Mouse (Mus musculus) gonadal fat pad, adult 2 months (tissue): ENCODE data around the gene 1700028K03Rik. TPM values are rescaled to one million over a fixed set of nuclear protein-coding genes. Genes with fewer than 3 reads are reported as not detected.

Experiments
- DNase-seq: peaks from one replicate; pipeline ENCODE4 v3.0.0-alpha.2; 2012; ENCODE audit warnings: low read depth
- polyA plus RNA-seq: library from polyadenylated mRNA; depleted of rRNA; stranded (reverse); fragments of >200 nt; gene quantifications from 2 replicates; pipeline ENCODE4 v1.2.3, GENCODE M21; 2012; rRNA removed

The 1700028K03Rik gene
- 0.09 TPM in 1 of 2 replicates, not detected in the other for polyA plus RNA-seq

DNA sequence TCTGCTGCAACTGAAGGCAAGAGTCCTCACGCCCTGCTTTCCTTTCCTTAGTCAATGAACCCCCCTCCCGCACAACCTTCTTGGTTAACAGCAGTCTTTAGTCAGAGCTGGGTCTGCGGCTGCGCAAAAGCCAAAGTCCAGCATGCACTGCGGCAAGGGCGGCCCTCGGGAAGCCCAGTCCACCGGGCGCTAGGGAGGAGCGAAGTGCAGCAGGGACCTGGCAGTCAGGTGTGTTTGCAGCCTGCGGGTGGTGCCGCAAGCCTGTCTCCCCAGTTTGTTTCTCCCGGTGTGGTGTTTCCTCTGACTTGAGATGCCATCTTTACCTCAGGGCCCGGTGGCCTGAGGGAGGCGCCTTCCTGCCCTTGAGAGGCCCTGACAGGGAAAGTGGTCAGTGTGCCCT lies at the start of gene 1700028K03Rik:
Gene 1700028K03Rik (plus strand): TSS at position 129 of the 400 bp plus-strand sequence.
- no peak for DNase-seq

- DNase-seq: no peak
These were observed 45.5 kb upstream of the 1700028K03Rik start for GRCm38 (mm10) chr5:107488996-107489395.

DNA sequence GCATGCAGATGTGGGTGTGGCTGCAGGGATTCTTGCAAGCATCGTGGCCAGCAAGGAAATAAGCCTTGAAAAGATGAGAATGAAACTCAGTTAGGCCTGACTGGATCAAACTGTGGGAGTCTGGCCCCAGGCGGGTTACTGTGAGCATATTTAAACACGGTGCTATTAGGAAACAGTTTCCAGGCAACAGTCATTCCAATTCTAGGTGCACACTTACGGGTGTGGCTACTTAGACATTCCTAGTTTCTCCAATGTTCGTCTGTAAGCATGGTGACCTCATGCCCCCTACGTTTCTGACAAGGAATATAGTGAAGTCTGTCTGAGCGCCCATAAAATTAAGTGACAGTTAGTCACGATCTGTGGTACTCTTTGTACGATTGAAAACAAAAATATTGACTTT lies 43.5 kb upstream of the 1700028K03Rik start:
- DNase-seq: no peak

- DNase-seq: no peak
These were observed 42.0 kb upstream of the 1700028K03Rik start for GRCm38 (mm10) chr5:107492471-107492870.

- no peak for DNase-seq
These were observed 39.8 kb upstream of the 1700028K03Rik start for GRCm38 (mm10) chr5:107494759-107495158.

DNA sequence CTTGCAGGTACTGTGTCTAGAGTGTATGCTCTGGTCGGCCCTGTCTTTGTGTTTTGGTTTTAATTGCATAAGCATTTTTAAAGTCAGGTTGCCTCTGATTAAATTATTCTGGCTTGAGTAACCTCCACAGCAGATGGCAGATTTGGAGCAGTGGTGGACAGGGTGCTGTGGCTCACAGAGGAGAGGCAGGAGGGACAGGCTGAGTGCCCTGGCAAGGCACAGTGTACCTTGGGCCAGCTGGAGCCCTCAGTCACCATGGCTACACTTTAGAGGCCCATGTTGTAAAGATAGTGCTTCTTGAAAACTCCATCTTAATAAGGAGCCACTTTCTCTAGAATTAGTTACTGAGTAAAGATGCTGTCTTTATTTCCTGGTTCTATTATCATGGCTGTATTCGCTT lies 38.5 kb upstream of the 1700028K03Rik start:
- DNase-seq: no peak

GRCm38 (mm10) chr5:107497519-107498501 lies 36.7 kb upstream of the 1700028K03Rik start:
- DNase-seq: no peak

DNA sequence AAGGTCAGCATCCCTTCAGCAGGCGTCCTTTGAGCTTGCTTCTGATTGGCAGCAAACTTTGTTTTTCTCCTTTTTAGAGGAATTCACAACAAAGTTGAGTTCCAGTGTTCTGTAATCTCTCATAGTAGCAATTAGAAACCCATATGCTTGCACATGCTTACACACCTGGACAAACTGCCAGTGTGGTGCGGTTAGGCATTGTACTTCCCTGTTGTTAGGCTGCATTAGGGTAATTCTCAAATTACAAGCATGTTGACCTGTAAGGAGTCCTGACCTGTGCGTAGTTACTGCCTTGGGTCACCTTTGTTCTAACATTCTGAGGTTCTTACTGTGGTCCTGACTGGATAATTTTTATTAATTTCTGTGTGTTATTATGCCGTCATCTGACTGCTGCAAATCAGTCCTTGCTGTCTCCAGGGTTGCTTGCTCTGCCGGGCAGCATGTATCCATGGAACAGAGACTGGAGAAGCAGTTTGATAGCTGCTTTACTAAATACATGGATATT lies 35.7 kb upstream of the 1700028K03Rik start:
- no peak for DNase-seq

DNA sequence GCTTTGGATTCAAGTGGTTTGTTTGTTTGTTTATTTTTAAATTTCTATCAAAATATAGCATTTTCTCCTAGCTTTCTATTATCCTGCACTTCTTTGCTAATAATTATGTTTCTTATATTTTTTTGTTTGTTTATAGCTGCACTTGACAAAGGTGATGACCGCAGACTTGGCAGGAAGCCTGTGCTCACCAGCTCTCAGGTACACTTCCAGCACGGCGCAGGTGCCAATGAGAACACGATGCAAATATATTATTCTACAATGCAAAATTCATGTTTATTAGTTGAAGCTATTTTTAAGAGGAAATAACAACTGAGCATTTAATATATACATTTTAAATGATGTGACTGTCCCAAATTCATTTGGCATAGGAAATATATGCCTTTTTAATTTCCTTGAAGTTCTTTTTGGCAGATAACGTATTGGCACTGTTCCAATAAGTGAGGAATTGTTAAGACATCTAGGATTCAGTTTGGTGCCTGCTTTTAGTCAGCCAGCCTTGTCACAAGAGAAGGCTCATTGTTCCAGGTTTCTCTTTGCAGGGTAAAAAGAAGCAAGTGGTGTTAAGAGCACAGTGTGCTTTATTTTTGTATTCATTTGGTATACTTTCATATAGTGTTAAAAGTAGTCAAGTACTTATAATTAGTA lies 34.5 kb upstream of the 1700028K03Rik start:
- no peak for DNase-seq

DNA sequence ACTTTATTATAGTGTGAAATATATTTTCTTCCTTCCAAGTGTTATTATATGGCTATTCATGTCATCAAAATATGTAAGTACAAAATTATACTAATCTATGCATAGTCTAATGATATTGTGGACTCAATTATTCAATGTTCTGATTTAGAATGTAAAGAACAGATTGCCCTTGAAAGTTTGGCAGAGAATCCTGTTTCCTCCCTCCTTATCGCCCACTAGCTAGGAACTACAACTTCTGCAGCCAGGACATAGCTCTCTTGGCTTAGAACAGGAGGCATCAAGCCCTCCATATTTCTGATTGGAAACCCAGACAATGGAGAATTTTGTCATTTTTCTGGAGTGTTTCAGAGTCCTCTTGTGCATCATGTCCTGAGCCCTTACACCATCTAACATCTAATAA lies 33.8 kb upstream of the 1700028K03Rik start:
- no peak for DNase-seq

- no peak for DNase-seq
These were observed 27.2 kb upstream of the 1700028K03Rik start, which contains the start of gene Gm42669 for GRCm38 (mm10) chr5:107507321-107507720. Gene Gm42669, plus strand, starts transcription at chr5:107507621.

DNA sequence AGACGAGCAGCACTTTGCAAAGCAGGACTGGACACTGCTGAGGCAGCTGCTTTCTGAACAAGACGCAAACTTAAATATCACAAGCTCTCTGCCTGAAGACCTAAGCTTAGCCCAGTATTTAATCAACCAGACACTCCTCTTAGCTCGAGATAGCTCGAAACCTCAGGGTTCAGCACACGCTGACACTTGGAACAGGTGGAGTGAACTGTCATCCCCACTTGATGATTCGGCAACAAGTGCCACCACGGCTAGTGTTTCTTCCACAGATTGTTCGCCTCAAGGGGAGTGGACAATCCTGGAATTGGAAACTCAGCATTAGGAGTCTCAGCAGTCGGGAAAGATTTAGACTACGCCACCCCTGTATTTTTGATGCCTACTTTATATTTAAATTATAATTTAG lies 24.0 kb upstream of the 1700028K03Rik start:
- no peak for DNase-seq

DNA sequence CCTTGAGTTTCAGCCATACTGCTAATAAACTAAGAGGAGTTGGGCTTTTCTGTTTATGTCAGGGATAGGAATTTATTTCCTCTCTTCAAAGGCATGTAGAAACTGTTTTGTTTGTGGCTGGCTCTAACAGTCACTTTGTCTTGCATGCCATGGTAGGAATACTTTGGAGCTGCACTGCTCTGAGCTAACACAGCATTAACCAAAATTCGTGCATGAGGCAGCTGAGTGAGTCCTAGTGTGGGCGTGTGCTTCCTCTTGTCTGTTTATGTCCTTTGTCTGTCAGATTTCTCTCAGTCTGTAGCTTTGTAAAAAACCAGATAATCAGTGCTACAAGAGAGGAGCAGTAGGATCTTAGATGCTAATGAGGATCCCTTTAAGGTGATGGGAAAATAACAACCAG lies 23.2 kb upstream of the 1700028K03Rik start:
- DNase-seq: no peak

DNA sequence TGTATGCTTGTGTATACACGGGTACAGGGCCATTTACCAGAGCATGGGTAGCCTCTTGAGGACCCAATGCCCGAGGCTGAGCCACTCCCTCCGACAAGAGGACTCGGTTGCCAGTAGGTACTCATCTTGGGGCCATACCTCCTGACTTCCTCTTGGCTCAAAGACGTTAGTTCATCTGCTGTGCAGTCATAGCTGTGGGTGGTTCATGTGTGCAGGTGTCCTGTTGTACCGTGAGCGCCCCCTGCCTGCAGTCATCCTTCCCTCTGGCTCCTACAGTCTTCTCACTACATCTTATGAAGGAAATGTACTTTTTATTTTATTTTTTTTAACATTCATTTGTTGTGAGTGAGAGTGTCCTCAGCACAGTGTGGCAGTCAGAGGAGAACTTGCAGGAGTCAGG lies 20.9 kb upstream of the 1700028K03Rik start:
- peak; percentile 16 for DNase-seq

DNA sequence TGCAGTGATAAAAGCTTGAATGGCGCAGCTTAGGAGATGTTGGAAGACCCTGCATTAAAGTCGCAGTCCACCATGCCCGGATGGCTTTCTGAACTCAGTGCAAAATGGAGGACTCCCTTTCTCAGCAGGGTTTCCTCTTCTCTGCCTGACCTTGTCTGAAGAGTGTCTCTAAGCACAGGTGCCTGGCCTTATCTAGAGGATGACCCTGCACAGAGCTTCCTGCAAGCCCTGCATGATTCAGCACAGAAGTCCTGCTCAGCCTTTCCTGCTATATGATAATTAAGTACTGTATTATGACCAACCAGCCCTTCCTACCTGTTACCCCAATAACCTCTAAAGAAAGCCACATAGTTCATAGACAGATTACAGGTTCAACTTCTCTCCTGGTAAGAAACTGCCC lies 19.1 kb upstream of the 1700028K03Rik start:
- no peak for DNase-seq

- no peak for DNase-seq
These were observed 18.4 kb upstream of the 1700028K03Rik start for GRCm38 (mm10) chr5:107516087-107516486.

DNA sequence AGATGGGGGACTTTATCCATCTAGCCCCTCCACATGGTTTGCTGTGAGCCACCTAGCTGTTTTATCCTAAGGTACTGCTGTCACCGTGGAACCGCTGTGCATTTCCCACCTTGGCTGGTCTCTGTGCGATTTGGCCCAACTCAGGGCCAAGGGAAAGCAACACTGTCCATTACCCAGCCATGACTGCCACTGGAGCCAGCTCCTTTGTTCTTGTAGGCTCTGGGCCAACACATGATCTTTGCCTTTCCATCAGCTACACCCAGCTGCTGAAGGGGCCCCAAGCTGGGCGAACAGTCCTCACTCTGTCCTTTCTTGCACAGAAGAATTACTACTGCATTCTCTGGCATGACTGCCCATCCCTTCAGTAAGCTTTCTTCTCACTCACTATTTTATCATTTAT lies 15.9 kb upstream of the 1700028K03Rik start:
- no peak for DNase-seq

DNA sequence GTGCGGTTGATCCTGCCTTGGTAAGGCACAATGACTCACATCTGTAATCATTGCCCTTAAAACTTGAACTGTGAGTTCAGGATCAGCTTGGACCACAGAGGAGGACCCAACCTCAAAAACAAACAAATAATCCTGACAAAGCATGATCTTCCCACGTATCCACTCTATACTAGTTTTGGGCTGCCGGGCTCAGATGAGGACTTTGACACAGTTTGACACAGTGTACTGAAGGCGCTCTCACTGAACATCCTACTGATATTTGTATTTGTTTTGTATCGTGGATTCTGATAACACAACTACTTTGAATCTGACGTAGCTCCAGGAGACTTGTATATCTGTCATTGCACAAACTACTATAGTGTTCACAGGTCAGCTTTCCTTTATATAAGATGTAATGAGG lies 13.1 kb upstream of the 1700028K03Rik start:
- no peak for DNase-seq

DNA sequence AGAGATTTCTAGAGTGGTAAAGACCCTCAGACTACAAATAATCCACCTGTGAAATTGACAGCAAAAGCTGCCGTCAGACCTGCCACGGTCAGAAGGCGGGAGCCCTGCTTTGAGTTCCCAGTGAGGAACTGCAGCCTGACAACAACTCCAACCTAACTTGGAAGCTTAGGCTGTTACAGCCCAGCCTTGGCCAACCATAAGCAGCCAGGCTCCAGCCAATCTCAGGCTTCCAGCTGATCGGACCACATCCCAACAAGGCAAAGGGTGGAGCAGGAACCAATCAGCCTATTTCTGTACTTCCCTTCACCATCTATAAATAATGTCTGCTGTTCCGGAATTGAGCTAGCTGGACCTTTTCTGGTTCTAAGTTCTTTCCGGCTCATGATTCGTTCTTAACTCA lies 12.6 kb upstream of the 1700028K03Rik start:
- no peak for DNase-seq

DNA sequence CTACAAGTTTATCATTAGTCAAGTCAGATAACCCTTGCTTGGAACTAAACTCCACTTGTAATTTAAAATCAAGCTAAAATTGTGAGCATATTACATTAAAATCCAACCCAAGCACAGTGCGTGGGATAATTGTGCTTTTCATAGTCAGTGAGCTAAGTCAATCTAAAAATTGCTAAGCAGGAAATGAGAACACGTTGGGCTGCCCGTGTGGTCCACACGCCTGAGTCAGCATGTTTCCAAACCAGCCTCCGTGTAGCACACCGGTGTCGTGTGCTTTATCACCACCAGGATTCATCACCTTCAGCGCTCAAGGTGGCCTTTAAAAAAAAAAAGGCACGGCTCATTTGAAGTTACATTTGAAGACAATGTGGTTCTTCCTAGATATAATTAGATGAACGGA lies 10.2 kb upstream of the 1700028K03Rik start:
- no peak for DNase-seq

- DNase-seq: no peak
These were observed 5.7 kb upstream of the 1700028K03Rik start for GRCm38 (mm10) chr5:107528856-107529255.

DNA sequence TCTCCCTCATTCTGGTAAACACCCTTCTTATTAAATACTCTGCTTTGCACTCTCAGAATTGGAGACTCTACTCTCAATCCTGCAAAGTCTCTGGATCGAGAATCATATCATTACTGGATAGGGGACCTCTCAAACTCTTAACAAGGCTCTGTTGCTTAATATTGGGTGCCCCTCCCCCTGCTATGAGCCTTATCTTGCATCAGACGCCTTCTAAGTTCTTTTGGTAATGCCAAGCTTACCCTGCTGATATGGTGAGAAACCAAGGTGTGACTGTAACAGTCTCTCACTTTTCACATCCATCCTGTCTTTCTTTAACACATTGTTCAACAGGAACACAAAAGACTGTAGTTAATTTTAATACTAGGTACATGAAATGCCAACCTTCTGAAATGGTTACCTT lies 919 bp upstream of the 1700028K03Rik start:
- DNase-seq: no peak

GRCm38 (mm10) chr5:107541696-107542095 lies 7.2 kb downstream of the 1700028K03Rik start:
- DNase-seq: no peak
